Mouse (Mus musculus) kidney, postnatal 36 days (tissue): ENCODE data around the gene Rbpj.

ENCODE experiments used
- DNase-seq, 2 experiments: peaks; one replicate each; pipeline ENCODE4 v3.0.0; 2021 to 2022; ENCODE audit warnings: mixed read lengths in 2 of 2

Gene Rbpj

GRCm38 (mm10) chr5:53553281-53553680 lies 87.3 kb downstream of the Rbpj start:
- no peak for DNase-seq

- no peak for DNase-seq
Observed at GRCm38 (mm10) chr5:53554180-53554579, 88.2 kb downstream of the Rbpj start.

GRCm38 (mm10) chr5:53554926-53555325 lies 89.0 kb downstream of the Rbpj start:
- no peak for DNase-seq

- DNase-seq = no peak
Observed at GRCm38 (mm10) chr5:53555474-53555873, 89.5 kb downstream of the Rbpj start.

- DNase-seq = no peak
Observed at GRCm38 (mm10) chr5:53555929-53556328, 90.0 kb downstream of the Rbpj start.

- no peak for DNase-seq
Observed at GRCm38 (mm10) chr5:53557544-53558260, 91.8 kb downstream of the Rbpj start.

GRCm38 (mm10) chr5:53561160-53561559 lies 95.2 kb downstream of the Rbpj start:
- no peak for DNase-seq

- DNase-seq = no peak
Observed at GRCm38 (mm10) chr5:53564309-53564708, 98.4 kb downstream of the Rbpj start.

- no peak for DNase-seq
Observed at GRCm38 (mm10) chr5:53565213-53565794, 99.4 kb downstream of the Rbpj start.

- no peak for DNase-seq
Observed at GRCm38 (mm10) chr5:53566485-53567083, 100.6 kb downstream of the Rbpj start.

GRCm38 (mm10) chr5:53572496-53572895 lies 106.5 kb downstream of the Rbpj start:
- no peak for DNase-seq

- no peak for DNase-seq
Observed at GRCm38 (mm10) chr5:53574883-53575442, 109.0 kb downstream of the Rbpj start.

GRCm38 (mm10) chr5:53577272-53577889 lies 111.4 kb downstream of the Rbpj start:
- no peak for DNase-seq

- no peak for DNase-seq
Observed at GRCm38 (mm10) chr5:53584069-53584767, 118.3 kb downstream of the Rbpj start.

GRCm38 (mm10) chr5:53588421-53589171 lies 122.6 kb downstream of the Rbpj start:
- DNase-seq = no peak

GRCm38 (mm10) chr5:53589172-53589960 lies 123.4 kb downstream of the Rbpj start:
- peak; percentile 97 to 98 for DNase-seq

GRCm38 (mm10) chr5:53590179-53590765 lies 124.3 kb downstream of the Rbpj start:
- peak; percentile 99 to 100 for DNase-seq

GRCm38 (mm10) chr5:53590875-53591682 lies 125.1 kb downstream of the Rbpj start:
- peak in 1 of 2 experiments; percentile 43 for DNase-seq

GRCm38 (mm10) chr5:53591683-53592050 lies 125.7 kb downstream of the Rbpj start:
- no peak for DNase-seq
